Mouse (Mus musculus): ENCODE data around the gene Fbxw9. TPM values are rescaled to one million over a fixed set of nuclear protein-coding genes. Genes with fewer than 3 reads are reported as not detected.

The Fbxw9 gene
- total and polyA plus RNA-seq, 3 experiments, result 7.3 to 21.9 (median 11.7) TPM

Other genes with a start within 250 kb of the Fbxw9 start
Only the 20 nearest of the 30 such genes appear.
- 0.34 and 0.38 TPM in 2 replicates for gene Klf1, start 158.1 kb upstream of the Fbxw9 start, total RNA-seq (2012; rRNA removed)
- 0.20 and 0.24 TPM in 2 replicates for gene Klf1, start 158.1 kb upstream of the Fbxw9 start, total RNA-seq (2014; rRNA removed)
- 0.20 and 0.26 TPM in 2 replicates for gene Klf1, start 158.1 kb upstream of the Fbxw9 start, polyA plus RNA-seq (2012; ENCODE audit: insufficient read length, low read depth)
- gene Dnase2a, start 151.5 kb upstream of the Fbxw9 start, total RNA-seq (2012; rRNA removed), result 12.8 and 13.6 TPM in 2 replicates
- 15.0 and 18.4 TPM in 2 replicates for gene Dnase2a, start 151.5 kb upstream of the Fbxw9 start, total RNA-seq (2014; rRNA removed)
- gene Dnase2a, start 151.5 kb upstream of the Fbxw9 start, polyA plus RNA-seq (2012; ENCODE audit: insufficient read length, low read depth), result 25.4 and 31.4 TPM in 2 replicates
- gene Mast1, start 122.7 kb upstream of the Fbxw9 start, total RNA-seq (2012; rRNA removed), result 0.08 and 0.21 TPM in 2 replicates
- not detected in 2 replicates for gene Mast1, start 122.7 kb upstream of the Fbxw9 start, total RNA-seq (2014; rRNA removed)
- 0.34 and 0.55 TPM in 2 replicates for gene Mast1, start 122.7 kb upstream of the Fbxw9 start, polyA plus RNA-seq (2012; ENCODE audit: insufficient read length, low read depth)
- gene Rtbdn, start 113.1 kb upstream of the Fbxw9 start, total RNA-seq (2012; rRNA removed), result 0.17 and 0.21 TPM in 2 replicates
- gene Rtbdn, start 113.1 kb upstream of the Fbxw9 start, total RNA-seq (2014; rRNA removed), result not detected in 2 replicates
- gene Rtbdn, start 113.1 kb upstream of the Fbxw9 start, polyA plus RNA-seq (2012; ENCODE audit: insufficient read length, low read depth), result 0.93 and 1.8 TPM in 2 replicates
- gene Gm49661, start 90.6 kb upstream of the Fbxw9 start, total RNA-seq (2012; rRNA removed), result 1.8 and 3.1 TPM in 2 replicates
- gene Gm49661, start 90.6 kb upstream of the Fbxw9 start, total RNA-seq (2014; rRNA removed), result not detected in 2 replicates
- gene Gm49661, start 90.6 kb upstream of the Fbxw9 start, polyA plus RNA-seq (2012; ENCODE audit: insufficient read length, low read depth), result not detected in 2 replicates
- 218 and 231 TPM in 2 replicates for gene Prdx2, start 90.5 kb upstream of the Fbxw9 start, total RNA-seq (2012; rRNA removed)
- 231 and 232 TPM in 2 replicates for gene Prdx2, start 90.5 kb upstream of the Fbxw9 start, total RNA-seq (2014; rRNA removed)
- gene Prdx2, start 90.5 kb upstream of the Fbxw9 start, polyA plus RNA-seq (2012; ENCODE audit: insufficient read length, low read depth), result 158 and 159 TPM in 2 replicates
- gene Rnaseh2a, start 90.3 kb upstream of the Fbxw9 start, total RNA-seq (2012; rRNA removed), result 104 and 115 TPM in 2 replicates
- 71.6 and 76.2 TPM in 2 replicates for gene Rnaseh2a, start 90.3 kb upstream of the Fbxw9 start, total RNA-seq (2014; rRNA removed)
- 83.1 and 88.1 TPM in 2 replicates for gene Rnaseh2a, start 90.3 kb upstream of the Fbxw9 start, polyA plus RNA-seq (2012; ENCODE audit: insufficient read length, low read depth)
- 226 and 342 TPM in 2 replicates for gene Junb, start 81.3 kb upstream of the Fbxw9 start, total RNA-seq (2012; rRNA removed)
- gene Junb, start 81.3 kb upstream of the Fbxw9 start, total RNA-seq (2014; rRNA removed), result 175 and 217 TPM in 2 replicates
- 63.4 and 66.4 TPM in 2 replicates for gene Junb, start 81.3 kb upstream of the Fbxw9 start, polyA plus RNA-seq (2012; ENCODE audit: insufficient read length, low read depth)
- 17.6 and 24.7 TPM in 2 replicates for gene Hook2, start 69.5 kb upstream of the Fbxw9 start, total RNA-seq (2012; rRNA removed)
- gene Hook2, start 69.5 kb upstream of the Fbxw9 start, total RNA-seq (2014; rRNA removed), result 7.1 TPM in 2 replicates
- gene Hook2, start 69.5 kb upstream of the Fbxw9 start, polyA plus RNA-seq (2012; ENCODE audit: insufficient read length, low read depth), result 9.8 and 11.7 TPM in 2 replicates
- 0.21 TPM in 1 of 2 replicates, not detected in the other for gene Best2, start 45.5 kb upstream of the Fbxw9 start, total RNA-seq (2012; rRNA removed)
- gene Best2, start 45.5 kb upstream of the Fbxw9 start, total RNA-seq (2014; rRNA removed), result not detected in 2 replicates
- 0.23 TPM in 1 of 2 replicates, not detected in the other for gene Best2, start 45.5 kb upstream of the Fbxw9 start, polyA plus RNA-seq (2012; ENCODE audit: insufficient read length, low read depth)
- 109 and 125 TPM in 2 replicates for gene Asna1, start 34.8 kb upstream of the Fbxw9 start, total RNA-seq (2012; rRNA removed)
- 108 and 119 TPM in 2 replicates for gene Asna1, start 34.8 kb upstream of the Fbxw9 start, total RNA-seq (2014; rRNA removed)
- 127 and 132 TPM in 2 replicates for gene Asna1, start 34.8 kb upstream of the Fbxw9 start, polyA plus RNA-seq (2012; ENCODE audit: insufficient read length, low read depth)
- gene Trir, start 33.2 kb upstream of the Fbxw9 start, total RNA-seq (2012; rRNA removed), result 151 and 202 TPM in 2 replicates
- 190 and 209 TPM in 2 replicates for gene Trir, start 33.2 kb upstream of the Fbxw9 start, total RNA-seq (2014; rRNA removed)
- gene Trir, start 33.2 kb upstream of the Fbxw9 start, polyA plus RNA-seq (2012; ENCODE audit: insufficient read length, low read depth), result 185 and 244 TPM in 2 replicates
- gene Tnpo2, start 23.1 kb upstream of the Fbxw9 start, total RNA-seq (2012; rRNA removed), result 48.0 and 50.4 TPM in 2 replicates
- gene Tnpo2, start 23.1 kb upstream of the Fbxw9 start, total RNA-seq (2014; rRNA removed), result 36.3 and 41.2 TPM in 2 replicates
- 45.1 and 57.0 TPM in 2 replicates for gene Tnpo2, start 23.1 kb upstream of the Fbxw9 start, polyA plus RNA-seq (2012; ENCODE audit: insufficient read length, low read depth)
- gene Gm5741, start 7.9 kb downstream of the Fbxw9 start, total RNA-seq (2012; rRNA removed), result not detected in 2 replicates
- gene Gm5741, start 7.9 kb downstream of the Fbxw9 start, total RNA-seq (2014; rRNA removed), result not detected in 2 replicates
- 1.0 TPM in 1 of 2 replicates, not detected in the other for gene Gm5741, start 7.9 kb downstream of the Fbxw9 start, polyA plus RNA-seq (2012; ENCODE audit: insufficient read length, low read depth)
- gene Dhps, start 11.7 kb downstream of the Fbxw9 start, total RNA-seq (2012; rRNA removed), result 44.7 and 66.4 TPM in 2 replicates
- gene Dhps, start 11.7 kb downstream of the Fbxw9 start, total RNA-seq (2014; rRNA removed), result 60.1 and 64.6 TPM in 2 replicates
- gene Dhps, start 11.7 kb downstream of the Fbxw9 start, polyA plus RNA-seq (2012; ENCODE audit: insufficient read length, low read depth), result 77.3 and 88.5 TPM in 2 replicates
- 34.3 and 40.9 TPM in 2 replicates for gene Wdr83os, start 20.7 kb downstream of the Fbxw9 start, total RNA-seq (2012; rRNA removed)
- gene Wdr83os, start 20.7 kb downstream of the Fbxw9 start, total RNA-seq (2014; rRNA removed), result 38.5 and 43.5 TPM in 2 replicates
- 98.3 and 103 TPM in 2 replicates for gene Wdr83os, start 20.7 kb downstream of the Fbxw9 start, polyA plus RNA-seq (2012; ENCODE audit: insufficient read length, low read depth)
- gene Wdr83, start 21.3 kb downstream of the Fbxw9 start, total RNA-seq (2012; rRNA removed), result 24.6 and 25.8 TPM in 2 replicates
- gene Wdr83, start 21.3 kb downstream of the Fbxw9 start, total RNA-seq (2014; rRNA removed), result 4.8 and 5.5 TPM in 2 replicates
- gene Wdr83, start 21.3 kb downstream of the Fbxw9 start, polyA plus RNA-seq (2012; ENCODE audit: insufficient read length, low read depth), result 34.4 and 35.6 TPM in 2 replicates
- 45.6 and 47.9 TPM in 2 replicates for gene Man2b1, start 23.2 kb downstream of the Fbxw9 start, total RNA-seq (2012; rRNA removed)
- gene Man2b1, start 23.2 kb downstream of the Fbxw9 start, total RNA-seq (2014; rRNA removed), result 29.1 and 29.7 TPM in 2 replicates
- 36.8 and 40.7 TPM in 2 replicates for gene Man2b1, start 23.2 kb downstream of the Fbxw9 start, polyA plus RNA-seq (2012; ENCODE audit: insufficient read length, low read depth)
- 0.98 and 1.3 TPM in 2 replicates for gene Zfp791, start 63.0 kb downstream of the Fbxw9 start, total RNA-seq (2012; rRNA removed)
- 0.72 and 1.1 TPM in 2 replicates for gene Zfp791, start 63.0 kb downstream of the Fbxw9 start, total RNA-seq (2014; rRNA removed)
- 0.81 and 1.3 TPM in 2 replicates for gene Zfp791, start 63.0 kb downstream of the Fbxw9 start, polyA plus RNA-seq (2012; ENCODE audit: insufficient read length, low read depth)
- gene Cks1brt, start 91.9 kb downstream of the Fbxw9 start, total RNA-seq (2012; rRNA removed), result not detected in 2 replicates
- not detected in 2 replicates for gene Cks1brt, start 91.9 kb downstream of the Fbxw9 start, total RNA-seq (2014; rRNA removed)
- gene Cks1brt, start 91.9 kb downstream of the Fbxw9 start, polyA plus RNA-seq (2012; ENCODE audit: insufficient read length, low read depth), result not detected in 2 replicates

Measured in CH12.LX (cell line).